Mouse (Mus musculus): ENCODE data around the gene Hpgd.
A peak's percentile ranks its signal among the peaks of the same experiment; 100 is the strongest.

The Hpgd gene

DNA sequence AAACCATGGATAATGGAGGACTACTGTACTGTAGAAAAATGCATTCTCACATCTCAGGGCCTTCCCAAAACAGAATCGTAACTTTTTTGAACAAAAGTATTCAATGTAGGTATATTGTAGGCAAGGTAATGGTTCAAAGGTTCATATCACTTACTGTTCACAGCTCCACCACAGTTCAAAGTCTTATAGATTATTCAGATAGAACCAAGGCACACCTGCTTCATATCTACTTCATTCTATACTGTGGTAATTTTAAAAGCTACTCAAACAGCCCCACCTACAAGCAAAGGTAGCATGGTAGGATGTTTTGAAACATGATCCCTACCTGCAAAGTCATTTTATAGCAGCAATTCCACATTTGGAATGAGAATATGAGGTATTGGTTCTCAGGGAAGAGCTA lies 28.9 kb downstream of the Hpgd start:
- no peak for DNase-seq (ENCODE audit: low spot score in 2 of 2)

DNA sequence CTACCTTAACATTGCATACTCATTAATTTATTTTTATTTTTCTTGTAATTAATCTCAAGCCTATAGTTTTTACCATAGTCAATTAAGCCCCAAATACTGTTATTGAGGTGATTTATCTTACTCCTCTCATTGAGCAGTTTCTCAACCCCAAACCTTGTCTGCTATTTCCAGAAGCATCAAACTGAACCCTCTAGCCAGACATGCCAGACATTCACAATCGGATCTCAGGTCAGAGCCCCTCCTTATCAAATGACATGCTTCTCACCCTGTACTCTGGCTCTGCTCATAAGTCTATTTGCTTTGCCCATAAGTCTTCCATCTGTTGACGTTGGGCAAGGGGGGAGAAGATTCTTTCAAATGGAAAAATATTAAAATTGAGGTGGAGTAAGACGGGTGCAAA lies 33.3 kb downstream of the Hpgd start:
- no peak for DNase-seq (ENCODE audit: low spot score in 2 of 2)

DNA sequence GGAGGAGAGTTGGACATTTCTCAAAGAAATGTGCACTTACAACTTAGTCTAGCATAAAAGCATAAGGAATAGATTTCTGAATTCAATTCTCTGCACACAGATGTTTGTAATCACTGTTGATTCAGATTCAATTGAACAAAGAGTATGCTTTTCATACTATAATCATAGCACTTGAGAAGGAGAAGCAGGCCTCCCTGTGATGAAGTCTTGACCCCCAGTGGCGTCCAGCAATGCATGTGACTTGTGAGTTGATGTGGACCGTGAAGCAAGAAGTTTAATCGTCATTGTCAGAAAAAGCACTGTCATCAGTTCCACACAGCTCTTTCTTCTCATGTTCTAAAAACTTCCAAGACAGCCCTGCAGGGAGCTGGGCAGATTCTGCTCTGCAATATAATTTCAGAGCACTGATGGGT lies 33.8 kb downstream of the Hpgd start:
- DNase-seq (ENCODE audit: low spot score in 2 of 2): no peak

DNA sequence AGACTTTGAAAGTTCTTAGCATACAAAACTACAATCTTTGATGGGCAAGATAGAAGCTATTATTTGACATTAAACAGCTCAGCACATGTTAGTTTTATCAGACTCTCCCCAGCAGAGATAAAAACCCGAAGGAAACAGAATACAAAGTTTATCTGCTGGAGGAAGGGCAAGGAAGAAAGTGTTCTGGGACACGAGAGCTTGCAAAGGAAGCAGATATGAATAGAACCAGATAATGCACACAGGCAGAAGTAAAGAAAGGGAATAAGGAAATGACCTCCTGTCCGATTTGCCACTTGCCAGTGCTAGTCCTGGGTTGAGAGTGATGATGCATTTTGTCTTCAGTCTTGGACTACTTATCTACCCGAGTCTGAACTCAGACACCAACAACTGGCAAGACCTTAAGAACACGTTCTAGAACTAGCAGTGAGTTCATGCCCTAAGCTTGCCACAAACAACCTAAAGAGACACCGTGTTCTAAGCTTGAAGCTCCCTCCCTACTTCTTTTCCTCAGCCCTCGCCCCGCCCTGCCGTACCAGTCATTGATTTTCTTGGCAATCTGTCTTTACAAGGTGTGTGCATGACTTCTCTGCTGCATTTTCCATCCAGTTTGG lies 41.1 kb downstream of the Hpgd start:
- DNase-seq (ENCODE audit: low spot score in 2 of 2): no peak

DNA sequence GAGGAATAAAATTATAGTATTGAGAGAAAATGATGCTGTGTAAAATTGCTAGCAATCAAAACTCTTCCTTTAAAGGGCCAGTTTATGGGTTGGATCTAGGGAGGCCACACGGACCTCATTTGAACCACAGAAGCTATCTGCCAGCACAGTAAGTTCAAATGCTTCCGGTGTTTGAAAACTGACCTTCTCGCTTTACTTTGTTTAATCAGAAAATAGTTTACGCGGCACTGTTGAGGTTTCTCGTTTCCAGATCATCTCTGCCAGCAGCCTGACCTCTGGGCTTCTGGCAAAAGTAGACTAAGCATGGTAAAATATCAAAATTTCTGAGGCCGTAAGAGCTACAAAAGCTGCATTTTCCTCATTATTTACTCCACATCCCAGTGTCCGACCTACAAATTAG lies 42.4 kb downstream of the Hpgd start:
- no peak for DNase-seq (ENCODE audit: low spot score in 2 of 2)

DNA sequence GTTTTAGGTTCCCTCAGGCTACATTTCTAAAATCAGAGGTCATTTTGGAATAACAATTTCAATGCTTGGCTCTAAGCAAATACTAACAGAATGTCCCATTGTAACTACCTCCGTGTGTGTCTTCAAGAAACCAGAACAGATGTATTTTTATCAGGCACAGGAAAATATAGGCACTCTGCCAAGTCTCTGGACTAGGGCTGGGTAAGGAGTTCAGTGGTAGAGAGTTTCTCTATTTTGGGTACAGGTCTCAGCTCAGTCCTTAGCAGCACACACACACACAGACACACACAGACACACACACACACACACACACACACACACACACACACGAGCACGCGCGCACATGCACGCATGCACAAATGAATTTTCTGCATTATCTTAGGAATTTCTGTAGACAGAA lies 49.1 kb downstream of the Hpgd start:
- DNase-seq (ENCODE audit: low spot score in 2 of 2): peak in 1 of 2 experiments; percentile 5

DNA sequence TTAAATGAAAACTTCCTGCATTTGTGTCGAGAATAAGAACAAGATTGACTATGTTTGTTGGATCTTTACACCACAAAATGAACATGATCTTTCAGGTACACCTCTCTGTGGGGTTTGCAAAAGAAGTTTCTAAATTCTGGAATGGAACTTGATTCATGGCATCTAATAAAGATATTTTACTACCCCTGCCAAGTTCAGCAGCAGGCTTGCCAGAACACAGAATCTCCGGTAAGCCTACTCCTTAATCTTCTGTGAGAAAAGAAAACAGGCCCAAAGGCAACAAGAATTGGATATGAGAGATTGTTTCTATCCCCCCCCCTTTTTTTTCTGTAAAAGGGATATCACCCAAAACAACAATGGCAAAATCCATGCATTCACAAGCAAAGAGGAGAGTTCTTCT lies 49.6 kb downstream of the Hpgd start:
- no peak for DNase-seq (ENCODE audit: low spot score in 2 of 2)

DNA sequence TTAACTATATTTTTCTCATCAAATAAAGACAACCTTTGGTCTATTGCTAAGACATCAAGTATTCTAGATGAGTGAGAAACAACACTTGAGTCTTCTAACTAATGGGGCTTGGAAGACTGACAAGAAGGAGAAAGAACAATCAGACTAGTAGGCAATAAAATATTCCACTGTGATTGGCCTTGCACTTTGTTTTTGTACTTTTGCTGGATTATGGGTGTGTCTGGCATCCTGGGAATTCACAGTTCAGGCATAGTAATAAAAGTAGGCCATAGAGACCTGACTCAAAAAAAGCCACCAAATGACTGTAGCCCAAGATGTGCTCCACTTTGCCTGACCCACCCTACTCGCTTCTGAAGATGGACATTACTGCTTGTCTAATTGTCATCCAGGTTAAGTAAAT lies 50.0 kb downstream of the Hpgd start:
- no peak for DNase-seq (ENCODE audit: low spot score in 2 of 2)

DNA sequence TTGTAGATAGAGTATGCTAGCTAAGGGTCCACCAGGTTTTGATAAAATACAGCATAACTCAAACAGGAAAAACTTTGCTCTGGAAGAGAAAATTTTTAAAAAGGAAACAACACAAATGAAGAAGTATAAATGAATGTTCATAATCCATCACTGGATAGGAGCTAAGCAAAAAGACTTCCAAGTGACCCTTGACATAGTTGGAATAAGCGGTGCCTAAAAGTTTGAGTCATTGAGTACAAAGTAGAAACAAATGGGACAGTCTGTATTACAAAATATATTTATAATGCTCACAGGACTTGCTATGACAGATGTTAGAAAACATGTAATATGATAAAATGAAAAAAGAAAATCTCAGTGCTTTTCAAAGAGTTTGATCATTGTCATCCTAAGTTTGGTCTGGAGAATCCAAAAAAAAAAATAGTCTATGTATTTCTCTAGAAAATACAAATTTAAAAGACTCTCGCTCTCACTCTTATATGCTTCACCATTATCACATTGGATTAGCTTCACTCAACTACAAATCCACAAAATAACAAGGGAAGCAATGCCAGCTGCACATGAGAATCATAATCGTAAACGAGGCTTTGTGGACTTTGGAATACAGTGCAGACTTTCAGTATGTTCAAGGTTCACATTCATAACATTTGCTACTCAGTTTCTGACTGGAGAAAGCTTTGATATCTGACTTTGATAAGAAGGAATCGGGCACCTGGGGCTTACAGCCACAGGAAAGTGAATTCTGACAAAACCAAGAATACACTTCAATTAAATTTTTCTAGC lies 51.4 kb downstream of the Hpgd start:
- no peak for DNase-seq (ENCODE audit: low spot score in 2 of 2)

DNA sequence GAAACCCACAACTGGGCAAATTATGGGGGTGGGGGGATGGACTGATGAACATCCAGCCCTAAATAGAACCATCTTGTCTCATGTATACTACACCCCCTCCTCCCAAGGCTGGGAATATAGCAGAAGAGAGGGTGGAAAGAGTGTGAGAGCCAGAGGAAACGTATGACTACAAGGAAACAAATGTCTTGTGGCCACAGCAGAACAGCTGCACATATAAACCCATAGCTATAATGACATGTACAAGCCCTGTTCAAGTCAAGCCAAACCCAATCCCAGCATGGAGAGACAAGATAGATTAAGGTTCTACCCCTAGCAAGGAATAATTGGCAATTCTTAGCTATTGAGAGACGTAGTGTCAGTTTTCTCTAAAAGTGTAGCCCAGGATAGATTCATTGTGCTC lies 68.8 kb downstream of the Hpgd start:
- DNase-seq (ENCODE audit: low spot score in 2 of 2): no peak

All from frontal cortex, postnatal 36 days (tissue).